Mouse (Mus musculus) G1E (cell line): ENCODE measurements around the gene Pde8a. TPM values are rescaled to one million over a fixed set of nuclear protein-coding genes. Genes with fewer than 3 reads are reported as not detected.

ENCODE experiments used
- ATAC-seq: 2 replicates; pipeline ENCODE4 v1.8.0; 2016; ENCODE audit warnings: mild to moderate bottlenecking; ENCODE audit not compliant: insufficient number of reproducible peaks, poor library complexity, low FRiP score, severe bottlenecking; ENCODE audit errors: extremely low read depth
- DNase-seq: peaks from one replicate; pipeline ENCODE4 v3.0.0; 2012; ENCODE audit warnings: low spot score
- H3K27me3 ChIP-seq: 2 replicates; pipeline ENCODE4 v1.6.1; 2012; ENCODE audit warnings: mild to moderate bottlenecking, low read length, inconsistent platforms; ENCODE audit not compliant: insufficient read depth
- H3K36me3 ChIP-seq: replicated peaks from 2 replicates; pipeline ENCODE3; 2012; ENCODE audit warnings: mild to moderate bottlenecking, inconsistent platforms
- H3K4me1 ChIP-seq: 2 replicates; pipeline ENCODE4 v1.6.1; 2012; ENCODE audit warnings: low read depth, low read length, inconsistent platforms, mixed read lengths; ENCODE audit not compliant: insufficient read depth
- H3K4me3 ChIP-seq: 2 replicates; pipeline ENCODE4 v1.5.1; 2012; ENCODE audit warnings: low read depth, mild to moderate bottlenecking, inconsistent platforms, low read length, moderate library complexity, mixed read lengths
- H3K9me3 ChIP-seq: replicated peaks from 2 replicates; pipeline ENCODE4 v1.6.1; 2012; ENCODE audit warnings: inconsistent platforms
- CTCF ChIP-seq: IDR thresholded peaks from 2 replicates; pipeline ENCODE4 v1.5.1; 2012; ENCODE audit warnings: low read depth, low read length, inconsistent platforms, mixed read lengths
- GATA1 ChIP-seq: IDR thresholded peaks from 2 replicates; pipeline ENCODE4 v1.6.1; 2012; ENCODE audit warnings: borderline replicate concordance, low read length, inconsistent platforms, mixed read lengths
- GATA2 ChIP-seq: IDR thresholded peaks from 2 replicates; pipeline ENCODE4 v1.6.1; 2012; ENCODE audit warnings: low read depth, low read length, inconsistent platforms, borderline replicate concordance
- POLR2AphosphoS5 ChIP-seq: IDR thresholded peaks from 2 replicates; pipeline ENCODE4 v1.6.1; 2012; ENCODE audit warnings: low read depth, low read length, inconsistent platforms; ENCODE audit not compliant: insufficient replicate concordance
- TAL1 ChIP-seq: conservative IDR thresholded peaks from 2 replicates; pipeline ENCODE4 v1.6.1; 2012; ENCODE audit warnings: low read depth, low read length, inconsistent platforms, mixed read lengths
- polyA plus RNA-seq: library from polyadenylated mRNA; stranded (reverse); fragments of >175 nt; gene quantifications from 2 replicates; pipeline ENCODE4 v1.2.3, GENCODE M21; 2012
- total RNA-seq, 2 experiments: library from RNA; stranded (forward) in 1 of 2; stranded (reverse) in 1 of 2; fragments of 200-1000 nt in 1 of 2; fragments of >200 nt in 1 of 2; fragmentation: Nextera tagmentation in 1 of 2; gene quantifications; 2 replicates each; pipeline ENCODE4 v1.2.3; 2014 to 2017

Gene Pde8a
- total and polyA plus RNA-seq, 3 experiments = 0.05 TPM; not detected in 2

DNA sequence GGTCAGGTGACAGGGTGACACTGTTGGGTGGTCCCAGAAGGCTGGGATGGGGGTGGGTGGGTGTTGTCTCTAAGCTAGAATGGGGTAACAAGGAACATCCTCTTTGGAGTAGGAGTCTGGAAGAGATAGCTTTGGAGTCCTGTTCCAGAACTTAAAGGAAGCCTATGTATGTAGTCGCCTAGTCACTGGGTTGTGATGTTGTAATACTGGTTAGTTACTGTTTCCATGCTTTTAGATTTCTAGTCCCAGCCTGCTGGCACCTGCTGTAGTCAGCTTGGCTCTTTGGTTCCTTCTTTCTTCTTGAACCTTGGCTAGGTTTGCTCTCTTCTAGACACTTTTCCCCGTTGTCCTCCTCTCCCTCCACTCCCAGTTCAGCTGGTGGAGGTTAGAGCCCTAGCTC, 21.7 kb downstream of the Pde8a start:
- Histone ChIP-seq H3K27me3 (peaks cover 9% of the 10 kb centered on the region), H3K4me3 (no peak overlapping the region)
- no peak for ATAC-seq

DNA sequence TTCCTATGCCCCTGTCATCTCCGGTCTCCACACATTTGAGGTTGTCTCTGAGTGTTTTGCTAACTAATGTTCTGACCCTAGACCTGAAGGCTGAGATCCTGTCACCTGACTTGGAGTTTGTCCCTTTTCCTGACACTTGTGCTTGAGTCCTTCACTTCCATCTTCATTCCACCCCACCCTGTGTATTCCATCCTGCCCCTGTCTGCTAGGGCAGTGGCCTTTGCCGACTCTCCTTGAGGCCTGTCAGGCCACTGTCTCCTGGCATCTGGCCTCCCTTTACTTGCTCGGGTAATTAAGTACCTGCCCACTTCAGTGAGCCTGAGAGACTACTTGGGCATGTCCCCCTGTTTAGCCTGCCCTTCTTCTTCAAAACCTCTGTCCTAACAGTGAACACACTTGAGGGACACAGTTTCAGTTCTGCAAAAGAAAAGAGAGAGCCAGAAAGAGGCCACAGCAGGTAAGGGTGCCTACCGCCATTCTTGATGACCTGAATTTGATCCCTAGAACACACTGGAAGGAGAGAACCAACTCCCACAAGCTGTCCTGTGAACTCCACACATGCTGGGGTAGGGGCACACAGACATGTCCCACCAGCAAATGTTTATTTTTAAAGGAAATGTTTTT, 22.3 kb downstream of the Pde8a start:
- TF ChIP-seq TAL1 = no peak
- TF ChIP-seq POLR2AphosphoS5 = no peak
- no peak for TF ChIP-seq GATA2
- no peak for TF ChIP-seq GATA1
- TF ChIP-seq CTCF = no peak
- Histone ChIP-seq H3K4me1 (peaks cover 36% of the 10 kb centered on the region), H3K9me3 (no peaks in the 10 kb centered on the region), H3K36me3 (no peaks in the 10 kb centered on the region), H3K27me3 (peaks cover 9% of the 10 kb centered on the region), H3K4me3 (no peak overlapping the region)
- DNase-seq = no peak
- no peak for ATAC-seq

More for the DNA sequence above, 21.7 kb downstream of the Pde8a start:
- Histone ChIP-seq H3K9me3 (no peaks in the 10 kb centered on the region), H3K36me3 (no peaks in the 10 kb centered on the region), H3K4me1 (peaks cover 36% of the 10 kb centered on the region)
- DNase-seq = no peak
- no peak for TF ChIP-seq POLR2AphosphoS5
- no peak for TF ChIP-seq CTCF
- no peak for TF ChIP-seq GATA1
- no peak for TF ChIP-seq GATA2

DNA sequence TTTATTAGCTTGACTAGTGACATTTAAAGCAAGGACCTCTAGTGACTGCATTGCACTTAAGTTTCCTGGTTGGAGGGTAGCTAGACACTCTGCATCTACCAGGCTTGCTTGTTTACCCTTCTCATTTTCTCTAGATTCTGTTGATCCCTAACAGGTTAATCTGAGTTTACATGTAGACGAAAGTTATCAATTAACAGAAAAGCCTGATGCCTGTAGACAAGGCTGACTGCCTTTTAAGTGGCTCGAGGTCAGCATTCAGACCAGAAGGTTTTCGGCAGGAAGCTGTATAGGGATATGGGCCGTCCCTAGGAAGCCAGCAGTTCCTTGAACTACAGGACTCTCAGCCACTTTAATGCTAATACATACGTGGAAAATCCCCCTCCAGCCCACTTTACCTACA, 30.0 kb downstream of the Pde8a start:
- TF ChIP-seq TAL1 (no peak), GATA1 (no peak), CTCF (no peak), POLR2AphosphoS5 (no peak), GATA2 (no peak)
- DNase-seq = no peak
- no peaks in the 10 kb centered on the region for H3K36me3 ChIP-seq

DNA sequence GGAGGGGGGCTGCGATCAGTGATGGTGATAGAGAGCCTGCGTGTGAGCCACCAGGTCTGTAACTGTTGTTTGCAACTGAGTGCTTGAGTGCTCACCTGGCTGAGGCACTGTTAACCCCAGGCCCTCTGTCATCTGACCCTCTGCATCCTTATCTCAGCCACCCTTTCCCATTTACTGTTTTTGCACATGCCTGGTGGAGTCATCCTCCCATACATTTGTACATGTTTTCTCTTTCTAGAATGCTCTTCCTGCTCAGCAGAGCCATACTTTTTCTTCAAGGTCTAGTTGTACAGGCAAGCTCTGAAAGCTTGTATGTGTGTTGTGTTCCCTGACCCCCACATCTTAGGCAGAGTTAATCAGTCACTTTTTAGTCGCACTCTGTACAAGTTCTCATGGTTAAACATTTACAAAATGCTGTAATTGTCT, 36.5 kb downstream of the Pde8a start:
- no peak overlapping the region for H3K4me3 ChIP-seq
- no peaks in the 10 kb centered on the region for H3K9me3 ChIP-seq
- ATAC-seq = no peak
- H3K4me1 ChIP-seq = no peaks in the 10 kb centered on the region
- no peaks in the 10 kb centered on the region for H3K36me3 ChIP-seq
- no peak for TF ChIP-seq TAL1
- no peak for TF ChIP-seq CTCF
- TF ChIP-seq POLR2AphosphoS5 = no peak
- no peak for TF ChIP-seq GATA2
- no peak for TF ChIP-seq GATA1
- peaks cover 8% of the 10 kb centered on the region; the same call in 1 of the 2 replicates for H3K27me3 ChIP-seq
- DNase-seq = no peak

More for the DNA sequence above, 30.0 kb downstream of the Pde8a start:
- Histone ChIP-seq H3K9me3 (no peaks in the 10 kb centered on the region), H3K4me3 (no peak overlapping the region), H3K4me1 (no peaks in the 10 kb centered on the region), H3K27me3 (peaks cover 9% of the 10 kb centered on the region)
- ATAC-seq = no peak

DNA sequence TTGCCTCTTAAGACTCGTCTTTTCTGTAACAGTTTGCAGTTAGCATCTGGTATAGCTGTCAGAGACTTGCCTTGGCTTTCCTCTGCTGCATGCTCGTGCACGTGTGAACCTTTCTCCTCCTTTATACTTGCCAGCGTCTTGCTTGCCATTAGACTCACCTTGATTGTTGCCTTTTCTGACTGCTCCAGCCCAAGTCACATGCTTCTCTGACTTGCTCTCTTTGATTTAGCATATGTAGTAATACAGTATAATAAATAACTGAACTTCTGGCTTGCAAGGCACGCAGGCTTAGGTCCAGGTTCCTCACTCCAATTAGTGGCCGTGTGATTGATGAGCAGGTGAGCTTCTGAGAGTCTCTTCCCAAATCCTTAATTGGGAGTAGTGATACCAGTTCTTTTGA, 37.2 kb downstream of the Pde8a start:
- Histone ChIP-seq H3K4me1 (no peaks in the 10 kb centered on the region), H3K36me3 (no peaks in the 10 kb centered on the region), H3K27me3 (peaks cover 5% of the 10 kb centered on the region; the same call in 1 of the 2 replicates), H3K4me3 (no peak overlapping the region), H3K9me3 (no peaks in the 10 kb centered on the region)
- TF ChIP-seq TAL1 (no peak), GATA2 (no peak), CTCF (no peak), GATA1 (no peak), POLR2AphosphoS5 (no peak)
- ATAC-seq = no peak
- DNase-seq = no peak

DNA sequence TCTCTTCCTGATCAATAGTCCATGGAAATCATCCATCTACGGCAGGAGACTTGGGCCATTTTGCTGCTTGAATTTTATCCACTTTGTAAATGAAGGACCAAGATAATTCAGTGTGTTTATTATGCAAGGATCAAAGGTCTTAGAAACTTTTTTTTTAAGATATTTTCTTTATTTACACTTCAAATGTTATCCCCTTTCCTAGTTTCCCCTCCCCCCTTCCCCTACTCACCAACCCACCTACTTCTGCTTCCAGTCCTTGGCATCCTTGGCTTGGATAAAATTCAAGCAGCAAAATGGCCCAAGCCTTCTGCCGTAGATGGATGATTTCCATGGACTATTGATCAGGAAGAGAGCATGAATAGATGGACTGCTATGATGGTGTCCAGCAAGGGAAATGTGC, 38.1 kb downstream of the Pde8a start:
- ATAC-seq (no peak), DNase-seq (no peak)
- Histone ChIP-seq H3K27me3 (0 out of 2 replicates have a peak, but pooled peaks cover 2% of the 10 kb centered on the region), H3K4me3 (no peak overlapping the region), H3K4me1 (no peaks in the 10 kb centered on the region), H3K36me3 (no peaks in the 10 kb centered on the region), H3K9me3 (no peaks in the 10 kb centered on the region)
- TF ChIP-seq POLR2AphosphoS5 = no peak
- no peak for TF ChIP-seq CTCF
- TF ChIP-seq TAL1 = no peak
- TF ChIP-seq GATA1 = no peak
- TF ChIP-seq GATA2 = no peak

DNA sequence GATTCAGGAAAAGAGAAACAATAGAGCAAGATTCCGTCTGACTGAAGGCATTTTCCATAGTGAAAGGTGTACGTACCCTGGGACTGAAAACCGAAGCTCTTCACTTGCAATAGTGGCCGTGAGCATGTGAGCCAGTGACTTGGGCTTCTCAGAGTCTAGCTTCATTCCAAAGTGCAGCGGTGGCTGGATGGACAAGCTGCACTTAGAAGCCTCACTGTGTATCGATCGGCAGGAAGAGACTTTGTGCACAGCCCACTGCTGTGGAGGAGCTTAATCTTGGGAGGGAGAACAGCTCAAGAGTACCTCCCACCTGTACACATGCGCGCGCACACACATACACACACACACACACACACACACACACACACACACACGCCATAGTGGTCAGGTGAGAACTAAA, 39.9 kb downstream of the Pde8a start:
- DNase-seq = no peak
- Histone ChIP-seq H3K4me3 (no peak overlapping the region), H3K9me3 (no peaks in the 10 kb centered on the region), H3K4me1 (no peaks in the 10 kb centered on the region), H3K36me3 (no peaks in the 10 kb centered on the region), H3K27me3 (peaks cover 5% of the 10 kb centered on the region; the same call in 1 of the 2 replicates)
- no peak for TF ChIP-seq CTCF
- TF ChIP-seq GATA1 = no peak
- TF ChIP-seq GATA2 = no peak
- no peak for TF ChIP-seq TAL1
- no peak for TF ChIP-seq POLR2AphosphoS5
- no peak for ATAC-seq
